Mouse (Mus musculus): ENCODE results near the gene Pcsk2.

DNA sequence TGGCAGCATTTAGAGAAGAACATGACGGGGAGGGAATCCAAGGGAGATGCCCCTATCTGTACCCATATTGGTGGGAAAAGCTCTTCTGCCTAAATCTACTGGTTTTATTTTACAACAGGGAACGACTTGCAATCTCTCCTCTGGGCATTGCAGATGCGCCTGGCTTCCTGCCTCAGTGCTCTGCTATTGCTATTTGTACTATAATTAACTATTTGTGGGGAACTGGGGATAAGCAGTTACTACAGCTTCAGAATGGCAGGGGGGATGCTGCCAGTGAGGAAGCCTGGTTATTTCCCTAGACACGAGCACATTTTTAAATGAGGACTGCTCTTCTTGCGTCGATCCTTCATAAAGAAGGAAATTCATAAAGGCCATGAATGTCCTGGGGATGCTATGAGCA is 39.4 kb downstream of the Pcsk2 start:
- no peak for TF ChIP-seq CTCF (IDR thresholded peaks at IDR 0.05; ENCODE audit: borderline replicate concordance, control insufficient read depth, extremely low read depth, insufficient read depth, low read length, poor library complexity)
- no peak for TF ChIP-seq POLR2A (IDR thresholded peaks at IDR 0.05; ENCODE audit: control insufficient read depth, extremely low read depth, insufficient read depth, low read length, poor library complexity)
